Mouse (Mus musculus): ENCODE data around the gene Copz2.

- TF ChIP-seq POLR2AphosphoS2 (IDR thresholded peaks at IDR 0.05; ENCODE audit: insufficient read length, low read depth) (no peak), MAX (IDR thresholded peaks at IDR 0.05; ENCODE audit: low read depth) (no peak), CEBPB (IDR thresholded peaks at IDR 0.05; ENCODE audit: insufficient read depth, poor library complexity, severe bottlenecking) (no peak), POLR2A (IDR thresholded peaks at IDR 0.05; ENCODE audit: insufficient read length, low read depth) (no peak)
Measured at GRCm38 (mm10) chr11:96867149-96867548, 17.5 kb downstream of the Copz2 start.
